Mouse (Mus musculus) lung, postnatal 10 days (tissue): ENCODE results near the gene Ahdc1.

Source experiments
- DNase-seq: peaks from one replicate; pipeline ENCODE4 v3.0.0; 2021

Ahdc1 gene

DNA sequence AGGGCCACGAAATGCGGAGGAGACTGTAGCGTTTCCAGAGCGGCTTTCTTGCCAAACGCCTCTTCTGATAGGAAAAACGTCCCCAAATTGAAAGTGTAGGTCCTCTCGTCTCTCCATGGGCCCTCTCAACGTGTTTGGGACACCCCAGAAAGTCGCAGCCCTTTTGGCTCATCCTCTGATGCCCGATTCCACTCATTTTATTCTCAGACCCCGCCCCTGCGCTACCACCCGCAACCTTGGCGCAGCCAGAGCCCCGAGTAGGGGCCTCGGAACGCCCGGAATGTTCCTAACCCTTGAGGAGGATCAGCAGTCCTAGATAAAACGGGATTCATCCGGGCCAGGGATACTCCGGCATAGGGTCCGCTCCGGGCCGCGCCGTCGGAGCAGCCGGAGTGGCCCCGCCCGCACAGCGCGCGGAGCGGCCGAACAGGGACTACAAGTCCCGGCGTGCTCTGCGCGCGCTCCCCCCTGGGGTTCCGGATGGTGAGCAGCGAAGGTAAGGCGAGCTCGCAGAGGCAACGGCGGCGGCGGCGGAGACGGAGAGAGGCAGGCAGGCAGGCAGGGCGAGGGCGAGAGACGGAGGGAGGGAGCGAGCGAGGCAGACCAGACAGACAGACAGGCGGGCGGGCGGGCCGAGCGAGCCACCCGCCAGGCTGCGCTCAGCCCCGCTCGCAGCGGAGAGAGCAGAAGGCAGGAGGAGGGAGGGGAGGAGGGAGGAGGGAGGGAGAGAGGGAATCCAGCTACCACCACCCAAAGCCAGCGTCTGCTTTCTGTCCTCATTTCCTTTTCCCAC, at the start of gene Ahdc1:
Ahdc1 (plus strand) TSS at position 233 of the 793 bp plus-strand sequence.
- DNase-seq, result peak; percentile 96

DNA sequence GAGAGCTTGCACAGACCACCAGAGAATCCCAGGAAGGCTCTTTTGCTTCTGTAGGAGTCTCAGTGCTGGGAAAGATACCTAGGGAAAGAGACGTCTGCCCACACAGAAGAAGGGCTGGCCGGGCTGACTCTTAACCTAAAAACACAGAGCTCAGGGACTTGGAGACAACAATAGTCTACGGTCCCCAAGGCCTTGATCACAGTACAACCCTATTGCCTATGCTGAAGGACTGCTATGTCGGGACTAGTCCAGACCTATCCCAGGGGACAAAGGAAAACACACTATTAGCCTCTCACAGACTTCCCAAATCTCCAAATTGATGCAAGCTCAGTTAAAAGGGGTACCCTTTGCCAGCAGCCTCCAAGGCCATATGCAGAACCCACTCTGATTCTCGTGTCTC, 49.2 kb upstream of the Ahdc1 start:
- DNase-seq, result no peak

DNA sequence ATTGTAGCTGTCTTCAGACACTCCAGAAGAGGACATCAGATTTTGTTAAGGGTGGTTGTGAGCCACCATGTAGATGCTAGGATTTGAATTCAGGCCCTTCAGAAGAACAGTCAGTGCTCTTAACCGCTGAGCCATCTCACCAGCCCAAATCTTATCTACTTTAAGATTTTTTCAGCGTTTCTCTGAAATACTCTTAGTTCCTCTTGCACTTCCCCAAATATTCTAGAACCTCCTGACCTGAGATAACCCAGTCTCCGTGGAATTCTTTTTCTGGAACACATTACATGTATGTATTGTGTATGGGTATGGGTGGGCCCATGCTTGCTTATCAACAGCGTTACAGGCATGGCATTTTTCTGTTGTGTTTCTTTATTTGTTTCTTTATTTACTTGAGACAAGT, 48.4 kb upstream of the Ahdc1 start:
- DNase-seq, result no peak

DNA sequence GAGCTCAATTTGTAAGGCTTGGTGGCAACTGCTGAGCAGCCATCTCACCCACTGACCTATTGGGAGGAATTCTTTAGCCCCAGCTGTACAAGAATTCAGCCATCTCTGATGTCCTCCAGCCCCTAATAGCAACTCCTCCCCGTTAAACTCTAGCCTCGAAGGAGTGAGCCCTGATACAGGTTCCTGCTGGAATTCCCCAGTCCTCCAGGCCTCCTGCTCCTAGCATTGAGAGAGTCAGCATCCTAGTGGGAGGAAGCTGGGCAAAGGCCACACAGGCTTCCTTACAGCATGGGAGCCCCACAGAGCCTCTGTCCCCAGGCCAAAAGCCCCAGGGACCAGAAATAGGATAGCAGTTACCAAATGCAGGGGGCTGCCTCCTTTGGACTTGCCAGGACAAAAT, 47.6 kb upstream of the Ahdc1 start:
- no peak for DNase-seq

DNA sequence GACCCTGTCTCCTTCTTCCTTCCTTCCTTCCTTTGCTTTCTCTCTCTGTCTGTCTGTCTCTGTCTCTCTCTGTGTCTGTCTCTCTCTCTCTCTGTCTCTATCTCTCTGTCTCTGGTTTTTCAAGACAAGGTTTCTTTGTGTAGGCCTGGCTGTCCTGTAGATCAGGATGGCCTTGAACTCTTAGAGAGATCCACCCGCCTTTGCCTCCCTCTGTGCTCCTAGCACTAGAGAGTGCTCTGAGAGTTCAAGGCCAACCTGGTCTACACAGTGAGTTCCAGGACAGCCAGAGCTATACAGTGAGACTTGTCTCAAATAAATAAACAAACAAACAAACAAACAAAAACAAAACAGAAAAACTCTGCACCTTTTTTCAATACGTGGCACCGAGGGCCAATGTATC, 47.0 kb upstream of the Ahdc1 start:
- DNase-seq, result no peak

DNA sequence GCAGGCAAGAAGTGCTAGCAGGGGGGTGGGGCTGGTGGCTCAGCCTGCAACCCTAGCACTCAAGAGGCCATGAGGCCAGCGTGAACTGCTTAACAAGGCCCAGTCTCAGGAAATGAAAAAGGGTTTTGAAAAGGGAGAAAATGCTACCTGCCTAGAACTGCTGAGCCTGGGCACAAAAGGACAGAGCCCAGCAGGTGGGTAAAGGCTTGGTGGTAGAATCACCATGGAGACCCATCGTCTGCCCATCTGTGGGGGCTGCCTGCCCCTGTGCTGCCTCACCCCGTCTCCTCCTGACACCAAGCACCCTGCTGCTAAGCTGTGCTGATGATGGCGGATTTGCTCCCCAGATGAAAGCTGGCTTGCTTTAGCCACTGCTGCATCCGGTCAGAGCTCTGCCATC, 46.6 kb upstream of the Ahdc1 start:
- no peak for DNase-seq

DNA sequence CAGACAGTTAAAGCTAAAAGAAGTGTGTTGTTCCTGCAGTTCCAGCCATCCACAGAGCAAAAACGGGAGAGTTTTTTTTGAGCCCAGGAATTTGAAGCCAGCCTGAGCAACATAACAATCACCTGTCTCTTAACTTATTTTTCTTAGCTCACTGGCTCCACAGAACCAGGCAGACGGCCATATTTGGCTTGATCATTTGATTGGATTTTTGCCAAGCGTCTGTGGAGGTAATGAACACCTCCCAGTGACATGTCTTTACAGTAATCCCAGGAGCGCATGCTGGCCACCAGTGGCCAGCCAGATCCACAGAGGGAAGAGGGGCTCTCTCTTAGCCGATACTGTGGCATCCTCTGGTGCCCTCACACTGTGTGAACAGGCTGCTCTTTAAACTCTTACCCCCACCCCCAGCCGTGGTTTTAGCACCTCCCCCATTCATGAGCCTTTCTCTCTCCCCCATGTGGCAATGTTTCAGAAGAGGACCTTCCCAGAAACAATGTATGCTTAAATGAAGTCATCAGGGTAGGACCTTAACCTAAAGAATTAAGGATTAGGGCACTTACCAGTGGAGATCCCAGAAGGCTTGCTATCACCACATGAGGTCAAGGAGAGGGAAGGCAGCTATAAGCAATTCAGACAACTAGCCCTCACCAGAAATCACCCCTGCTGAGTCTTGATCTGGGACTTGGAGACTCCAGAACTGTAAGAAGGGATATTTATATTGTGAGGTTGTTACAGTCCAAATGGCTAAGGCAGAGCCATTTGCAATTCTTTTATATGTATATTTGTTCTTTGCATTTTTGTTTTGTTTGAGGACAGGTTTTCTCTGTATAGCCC, 42.7 kb upstream of the Ahdc1 start:
- DNase-seq, result no peak

DNA sequence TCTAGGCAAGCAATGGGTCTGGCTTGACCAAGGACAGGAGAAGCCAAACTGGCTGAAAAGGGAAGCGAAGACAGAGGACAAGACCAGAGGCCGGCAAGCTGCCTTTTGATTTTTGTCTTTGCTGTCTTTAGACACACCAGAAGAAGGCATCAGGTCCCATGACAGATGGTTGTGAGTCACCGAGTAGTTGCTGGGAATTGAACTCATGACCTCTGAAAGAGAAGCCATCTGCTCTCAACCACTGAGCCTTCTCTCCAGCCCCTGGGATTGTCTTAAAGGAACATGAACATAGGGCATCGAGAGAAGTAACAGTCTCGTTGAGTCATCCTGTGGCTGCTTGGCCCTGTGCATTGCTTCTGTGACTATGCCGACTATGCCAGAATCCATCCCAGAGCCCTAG, 39.5 kb upstream of the Ahdc1 start:
- no peak for DNase-seq

DNA sequence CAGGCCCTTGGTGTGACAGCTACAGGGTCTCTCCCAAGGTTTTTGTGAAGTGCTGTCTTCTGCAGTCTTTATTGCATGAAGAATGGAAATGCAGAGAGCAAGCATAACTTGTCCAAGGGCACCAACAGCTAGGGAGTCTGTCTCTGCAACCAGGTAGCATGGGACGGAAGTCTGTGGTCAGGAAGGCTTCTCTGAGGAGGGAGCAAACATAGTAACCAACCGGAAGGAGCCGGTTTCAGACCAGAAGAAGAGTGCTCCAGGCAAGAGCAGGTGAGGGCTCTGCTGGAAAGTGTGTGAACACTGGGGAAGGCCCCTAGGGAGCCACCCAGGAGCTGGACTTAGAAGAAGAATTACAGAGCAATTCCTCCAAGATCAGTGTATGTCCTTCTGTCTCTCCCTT, 39.0 kb upstream of the Ahdc1 start:
- no peak for DNase-seq

DNA sequence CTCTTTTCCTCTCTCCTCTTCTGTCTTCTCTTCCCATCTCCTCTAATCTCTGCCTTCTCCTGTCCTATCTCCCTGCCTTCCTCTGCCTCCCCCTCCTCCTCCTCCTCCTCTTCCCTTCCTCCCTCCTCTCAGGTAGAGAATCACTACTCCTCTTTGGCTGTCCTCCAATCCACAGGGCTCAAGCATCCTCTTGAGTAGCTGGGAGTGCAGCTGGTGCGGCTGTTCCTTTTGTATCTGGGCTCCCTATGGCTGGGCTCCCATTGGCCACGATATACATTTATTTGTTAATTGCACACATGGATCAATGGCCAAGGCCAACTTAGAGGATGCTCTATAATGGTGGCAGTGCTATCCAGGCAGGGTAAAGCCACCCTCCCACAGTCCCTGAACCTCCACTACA, 38.5 kb upstream of the Ahdc1 start:
- DNase-seq, result no peak

DNA sequence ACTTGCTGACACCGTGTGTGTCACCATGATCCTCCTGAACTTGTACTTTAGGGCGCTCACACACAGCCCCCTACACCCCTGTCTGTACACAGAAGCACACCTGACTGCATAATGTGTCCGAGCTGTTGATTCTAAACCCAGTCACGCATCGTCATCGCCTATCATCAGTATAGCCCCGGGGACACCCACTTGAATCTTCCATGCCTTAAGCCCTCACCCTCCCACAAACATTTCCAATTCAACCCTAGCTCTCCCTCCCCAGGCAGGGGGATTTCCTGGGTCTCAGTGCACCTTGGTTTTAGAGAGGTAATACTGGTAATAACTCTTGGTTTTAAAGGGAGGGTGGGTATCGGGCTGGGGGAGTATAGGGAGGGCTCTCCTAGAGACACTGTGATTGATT, 37.9 kb upstream of the Ahdc1 start:
- no peak for DNase-seq

DNA sequence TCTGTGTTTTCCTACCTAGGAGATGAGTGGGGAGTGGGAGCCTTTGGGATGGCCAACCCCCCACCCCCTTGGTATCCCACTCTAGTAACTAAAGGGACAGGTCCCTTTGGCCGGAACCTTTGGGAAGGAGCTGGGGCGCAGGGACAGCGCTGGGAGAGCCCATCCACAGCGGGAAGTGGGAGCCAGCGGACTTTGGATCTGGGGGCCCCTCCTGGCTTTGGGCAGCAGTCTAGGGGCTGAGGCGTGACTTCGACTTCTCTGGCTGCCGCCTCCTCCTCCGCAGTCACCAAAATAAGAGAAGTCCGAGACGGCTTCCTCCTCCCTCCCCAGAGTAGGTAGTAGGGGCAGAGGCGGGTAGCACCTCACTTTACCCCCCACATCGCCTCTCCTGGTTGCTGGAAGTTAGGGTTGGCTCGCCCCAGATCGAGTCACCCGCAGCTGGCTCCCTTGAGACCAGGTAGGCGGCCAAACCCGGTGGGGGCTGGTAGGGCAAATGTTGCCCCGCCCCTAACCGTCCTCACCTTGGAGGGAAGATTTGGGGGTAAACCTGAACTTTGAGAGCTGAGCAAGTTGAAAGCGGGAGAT, 37.2 kb upstream of the Ahdc1 start, which contains the start of gene Fgr:
Fgr (plus strand) TSS at position 282 of the 585 bp plus-strand sequence.
- no peak for DNase-seq

DNA sequence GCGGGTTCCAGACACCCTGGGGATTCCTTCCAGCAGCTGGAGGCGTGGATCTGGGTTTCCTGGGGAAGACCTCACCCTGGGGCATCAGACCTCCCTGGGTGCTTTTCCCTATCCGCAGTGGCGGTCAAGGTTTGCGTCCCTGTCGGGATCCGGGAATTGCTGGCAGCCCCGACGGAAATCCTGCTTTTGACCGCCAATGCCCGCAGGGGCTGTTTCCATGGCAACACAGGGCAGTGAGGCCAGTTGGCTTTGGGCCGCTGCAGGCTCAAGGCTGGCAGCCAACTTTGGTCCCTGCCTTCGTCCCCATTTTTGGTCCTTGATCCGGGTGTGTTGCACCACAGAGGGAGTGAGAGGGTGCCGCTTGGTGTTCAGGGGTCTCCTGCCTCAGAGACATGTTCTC, 36.2 kb upstream of the Ahdc1 start:
- DNase-seq, result peak; percentile 92

DNA sequence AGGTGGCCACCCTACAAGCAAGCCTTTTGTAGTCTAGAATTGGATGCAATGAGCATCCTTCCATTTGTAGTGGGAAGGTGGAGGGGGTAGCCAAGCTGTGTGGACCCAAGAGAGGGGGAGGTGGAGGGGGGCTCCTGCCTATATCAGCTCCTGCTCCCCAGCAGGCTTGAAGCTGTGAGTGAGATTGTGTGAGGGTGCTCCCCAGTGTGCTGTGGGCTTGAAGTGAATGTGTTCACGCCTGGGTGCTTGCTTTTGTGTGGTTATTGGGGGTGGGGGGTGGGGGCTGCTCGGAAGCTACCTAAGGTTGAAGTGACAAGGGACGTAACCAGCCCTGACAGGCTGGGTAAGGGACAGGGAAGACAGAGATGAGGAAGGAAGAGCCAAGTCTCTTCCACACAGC, 35.3 kb upstream of the Ahdc1 start:
- DNase-seq, result no peak

DNA sequence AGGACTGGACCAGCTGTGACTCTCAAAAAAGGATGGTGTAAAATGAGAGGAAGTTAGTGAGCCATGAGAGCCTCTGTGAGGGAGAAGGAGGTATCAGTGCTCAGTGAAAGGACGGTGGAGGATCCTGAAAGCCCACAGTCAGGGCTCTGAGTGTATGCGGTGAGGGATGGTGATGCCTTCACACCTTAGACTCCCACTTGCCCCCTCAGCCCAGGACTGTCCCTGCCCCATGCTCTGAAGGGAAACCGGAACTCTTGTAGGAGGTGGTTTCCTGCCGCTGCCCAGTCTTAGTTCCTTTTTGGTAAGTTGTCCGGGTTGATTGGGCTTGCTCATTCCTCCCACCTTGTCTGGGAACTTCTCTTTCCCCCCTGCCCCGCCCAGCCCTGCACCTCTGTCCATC, 34.3 kb upstream of the Ahdc1 start:
- DNase-seq, result no peak

DNA sequence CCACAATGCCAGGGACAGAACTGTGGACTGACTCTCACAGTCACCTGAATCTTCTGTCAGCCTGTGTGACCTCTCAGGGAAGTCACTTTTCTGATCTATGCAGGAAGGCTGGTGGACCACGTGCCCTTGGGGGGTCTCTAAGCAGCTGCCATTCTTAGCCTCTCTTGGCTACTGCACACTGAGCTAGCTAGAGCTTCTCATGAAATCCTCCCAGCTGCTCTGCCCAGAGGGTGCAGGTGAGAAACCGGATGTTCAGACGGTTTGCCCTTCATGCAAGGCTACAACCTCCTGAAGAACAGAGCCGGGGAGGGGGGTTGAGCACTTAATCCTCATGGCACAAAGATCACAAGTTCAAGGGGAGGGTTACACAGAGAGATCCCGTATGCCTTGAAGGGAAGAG, 33.5 kb upstream of the Ahdc1 start:
- no peak for DNase-seq

DNA sequence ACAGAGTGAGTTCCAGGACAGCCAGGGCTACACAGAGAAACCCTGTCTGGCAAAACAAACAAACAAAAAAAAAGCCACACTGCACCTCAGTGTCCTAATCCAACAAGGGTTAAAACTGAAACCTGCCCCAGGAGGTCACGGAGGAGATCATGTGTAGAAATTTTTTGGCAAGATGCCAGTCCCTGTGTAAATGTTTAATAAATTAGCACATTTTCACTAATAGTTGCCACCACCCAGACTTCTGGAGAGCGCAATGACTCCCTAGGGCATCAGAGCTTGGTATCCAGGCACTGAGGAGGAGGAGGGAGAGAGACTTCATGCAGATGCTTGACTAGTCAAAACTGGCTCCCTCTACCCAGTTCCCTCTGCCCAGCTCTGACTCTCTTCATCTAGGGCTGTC, 31.9 kb upstream of the Ahdc1 start:
- DNase-seq, result no peak

DNA sequence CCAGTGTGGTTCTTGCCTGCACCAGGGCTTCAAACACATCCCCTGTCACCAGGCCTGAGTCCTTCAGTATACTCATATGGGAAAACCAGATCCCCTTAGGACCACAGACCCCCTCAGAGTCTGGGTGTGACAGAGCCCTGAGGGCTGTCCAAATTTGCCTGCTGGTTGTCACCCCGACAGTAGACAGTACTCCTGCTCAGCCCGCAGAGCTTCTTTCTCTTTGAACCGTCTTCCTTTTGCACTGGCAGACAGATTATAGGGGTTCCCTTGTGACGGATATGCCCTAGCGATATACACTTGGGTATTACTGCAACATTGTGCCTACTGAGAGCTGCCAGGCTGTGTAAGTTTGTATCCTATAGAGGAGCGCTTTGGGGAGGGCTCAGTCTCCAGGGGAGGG, 29.4 kb upstream of the Ahdc1 start:
- no peak for DNase-seq

DNA sequence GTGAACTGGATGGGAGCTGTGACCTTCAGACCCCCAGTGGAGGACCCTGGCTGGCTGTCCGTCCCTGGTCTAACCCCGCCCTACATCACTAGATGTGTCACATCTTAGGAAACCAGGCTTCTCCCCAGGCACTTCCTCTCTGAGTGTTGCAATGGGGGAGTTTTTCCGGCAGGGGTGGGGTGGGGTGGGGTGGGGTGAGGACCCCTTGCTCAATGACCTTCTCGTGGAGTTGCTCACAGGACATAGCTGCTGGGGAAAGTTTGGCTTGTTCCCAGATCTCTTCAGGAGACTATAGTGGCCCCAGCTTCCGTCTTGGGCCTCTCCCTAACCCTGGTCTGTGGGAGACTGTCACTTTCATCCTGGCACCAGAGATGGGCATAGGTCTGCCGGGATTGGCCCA, 28.1 kb upstream of the Ahdc1 start:
- no peak for DNase-seq

DNA sequence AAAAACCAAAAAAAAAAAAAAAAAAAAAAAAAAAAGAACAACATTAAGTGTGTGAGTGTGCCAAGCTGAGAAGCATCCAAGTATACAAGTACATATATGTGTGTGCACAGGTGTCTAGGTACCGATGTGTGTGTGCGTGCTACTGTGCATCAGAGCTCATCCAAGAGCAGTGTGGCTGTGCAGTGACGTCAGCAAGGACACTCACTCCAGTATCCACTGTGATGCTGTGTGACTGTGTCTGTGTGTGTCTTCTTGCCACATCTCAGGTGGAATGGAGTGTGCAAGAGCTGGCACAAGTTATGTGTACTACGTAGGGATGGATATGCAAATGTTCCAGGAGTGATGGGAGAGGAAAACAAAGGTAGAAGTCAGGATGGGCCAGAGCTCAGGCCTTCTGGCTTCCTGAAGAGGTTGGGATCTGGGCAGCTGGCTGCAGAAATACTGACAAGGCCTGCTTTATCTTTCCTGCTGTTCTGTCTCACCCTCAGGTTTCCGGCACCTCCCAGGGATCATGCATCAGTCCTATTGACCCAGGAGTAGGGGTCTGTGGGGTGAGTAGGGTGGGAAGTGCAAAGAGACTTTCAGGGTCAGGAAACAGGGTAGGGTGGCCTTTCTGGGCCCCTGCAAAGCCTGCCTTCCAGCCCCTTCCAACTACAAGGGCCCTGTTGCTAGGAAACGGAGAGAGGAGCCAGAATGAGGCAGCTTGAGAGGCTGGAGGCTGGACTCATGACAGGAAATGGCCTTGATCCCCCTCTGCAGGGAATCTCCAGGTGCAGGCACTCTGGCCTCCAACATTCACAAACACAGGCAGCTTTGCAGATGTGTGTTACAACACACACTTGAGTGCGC, 27.2 kb upstream of the Ahdc1 start:
- no peak for DNase-seq

DNA sequence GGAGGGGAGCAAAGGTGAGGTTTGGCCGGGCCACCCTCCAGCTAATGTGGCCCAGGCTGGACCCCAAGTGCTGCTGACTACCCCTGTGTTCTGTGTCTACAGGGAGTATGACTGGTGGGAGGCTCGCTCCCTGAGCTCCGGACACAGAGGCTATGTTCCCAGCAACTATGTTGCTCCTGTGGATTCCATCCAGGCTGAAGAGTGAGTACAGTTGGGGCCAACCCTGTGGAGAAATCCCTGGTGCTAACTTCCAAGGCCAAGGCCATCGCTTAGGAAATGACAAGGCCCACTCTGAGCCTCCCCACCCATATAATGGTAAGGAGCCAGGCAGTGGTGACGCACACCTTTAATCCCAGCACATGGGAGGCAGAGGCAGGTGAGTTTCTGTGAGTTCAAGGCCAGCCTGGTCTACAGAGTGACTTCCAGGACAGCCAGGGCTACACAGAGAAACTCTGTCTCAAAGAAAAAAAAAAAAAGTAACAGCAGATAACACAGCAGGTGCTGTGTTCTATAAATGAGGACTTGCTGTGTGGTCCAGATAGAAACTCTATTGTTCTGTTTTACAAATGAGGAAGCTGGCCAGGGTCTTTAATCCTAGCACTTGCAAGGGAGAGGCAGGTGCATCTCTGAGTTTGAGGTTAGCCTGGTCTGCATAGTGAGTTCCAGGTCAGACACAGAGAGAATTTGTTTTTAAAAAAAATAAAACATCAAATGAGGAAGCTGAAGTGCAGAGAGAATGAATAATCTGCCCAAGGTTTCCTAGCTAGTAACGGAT, 22.3 kb upstream of the Ahdc1 start:
- no peak for DNase-seq

DNA sequence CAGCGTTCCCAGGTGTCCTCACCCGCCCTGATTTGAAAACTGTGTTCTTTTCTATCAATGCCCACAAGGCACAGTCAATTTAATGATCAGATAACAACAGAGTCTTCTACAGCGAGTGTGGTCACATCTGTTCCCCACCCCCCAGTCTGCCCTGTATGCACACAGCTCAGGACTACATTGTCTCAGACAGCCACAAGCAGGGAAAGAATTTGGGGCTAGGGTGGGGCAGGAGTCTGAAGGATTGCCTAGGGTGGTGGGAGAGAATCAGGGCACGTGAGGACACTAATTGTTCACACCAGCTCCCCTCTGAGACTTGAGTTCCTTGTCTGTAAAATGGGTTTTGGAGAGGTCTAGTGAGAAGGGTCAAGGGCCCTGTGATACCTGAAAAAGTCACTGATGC, 17.5 kb upstream of the Ahdc1 start:
- DNase-seq, result no peak
